Mouse (Mus musculus) heart, embryonic 15.5 days (tissue): ENCODE data around the gene Bicdl1. TPM values are rescaled to one million over a fixed set of nuclear protein-coding genes. Genes with fewer than 3 reads are reported as not detected.

Experiments
- ATAC-seq: fragments of 200-750 bp; cut with Nextera tagmentation; replicated peaks from 2 replicates; pipeline ENCODE4 v1.8.0; 2017; ENCODE audit warnings: low read depth, moderate TSS enrichment; ENCODE audit not compliant: insufficient number of reproducible peaks, insufficient read depth, low FRiP score
- H3K27ac ChIP-seq: fragments of 300-500 bp; sonication (generic); 2 replicates; pipeline ENCODE4 v1.5.1; 2015; ENCODE audit warnings: mild to moderate bottlenecking, inconsistent platforms
- H3K27me3 ChIP-seq: fragments of 300-500 bp; sonication (generic); 2 replicates; pipeline ENCODE4 v1.6.1; 2015; ENCODE audit warnings: inconsistent platforms
- H3K36me3 ChIP-seq: fragments of 300-500 bp; sonication (generic); 2 replicates; pipeline ENCODE4 v1.6.1; 2015; ENCODE audit warnings: mild to moderate bottlenecking, inconsistent platforms
- H3K4me1 ChIP-seq: fragments of 300-500 bp; sonication (generic); replicated peaks from 2 replicates; pipeline ENCODE4 v1.6.1; 2015; ENCODE audit warnings: inconsistent platforms
- H3K4me2 ChIP-seq: fragments of 300-500 bp; sonication (generic); 2 replicates; pipeline ENCODE4 v1.6.1; 2015; ENCODE audit warnings: inconsistent platforms, mild to moderate bottlenecking, moderate library complexity
- H3K4me3 ChIP-seq: fragments of 300-500 bp; sonication (generic); 2 replicates; pipeline ENCODE4 v1.5.1; 2015; ENCODE audit warnings: mild to moderate bottlenecking, inconsistent platforms
- H3K9ac ChIP-seq: fragments of 300-500 bp; sonication (generic); 2 replicates; pipeline ENCODE4 v1.6.1; 2015; ENCODE audit warnings: mild to moderate bottlenecking, inconsistent platforms
- H3K9me3 ChIP-seq: fragments of 300-500 bp; sonication (generic); replicated peaks from 2 replicates; pipeline ENCODE4 v1.6.1; 2016; ENCODE audit warnings: inconsistent platforms
- WGBS: fragments of 180-500 bp; shearing (Covaris S2); methylation state at CpG from one replicate; pipeline ENCODE4 v1.1.7; 2015; ENCODE audit warnings: mixed read lengths; 5-methylcytosine and 5-hydroxymethylcytosine counted together
- polyA plus RNA-seq: library from polyadenylated mRNA; unstranded; fragments of >200 nt; fragmentation: Nextera tagmentation; extraction: Ambion mirVana; gene quantifications from 2 replicates; pipeline ENCODE4 v1.2.1, GENCODE M21; 2015

The Bicdl1 gene
- polyA plus RNA-seq, 1 experiment from 2014 or later, result 6.6 TPM

GRCm38 (mm10) chr5:115667210-115667609 lies 64.2 kb downstream of the Bicdl1 start:
- ATAC-seq, result no peak
- H3K4me2 ChIP-seq, result no peak overlapping the region
- no peak overlapping the region for H3K4me3 ChIP-seq
- no peak overlapping the region for H3K9ac ChIP-seq
- H3K4me1 ChIP-seq, result peaks cover 5% of the 10 kb centered on the region
- 71% methylated on average over 8 of the region's 8 CpGs for WGBS
- H3K9me3 ChIP-seq, result no peaks in the 10 kb centered on the region
- H3K36me3 ChIP-seq, result no peaks in the 10 kb centered on the region
- no peak overlapping the region for H3K27ac ChIP-seq
- peaks cover 6% of the 10 kb centered on the region for H3K27me3 ChIP-seq

GRCm38 (mm10) chr5:115666366-115667065 lies 64.9 kb downstream of the Bicdl1 start:
- 61% methylated on average over 8 of the region's 8 CpGs for WGBS
- Histone ChIP-seq H3K9ac (no peak overlapping the region), H3K4me2 (no peak overlapping the region), H3K36me3 (no peaks in the 10 kb centered on the region), H3K4me1 (peaks cover 5% of the 10 kb centered on the region), H3K4me3 (no peak overlapping the region), H3K9me3 (no peaks in the 10 kb centered on the region), H3K27me3 (peaks cover 6% of the 10 kb centered on the region), H3K27ac (no peak overlapping the region)
- ATAC-seq, result no peak

GRCm38 (mm10) chr5:115662658-115663057 lies 68.8 kb downstream of the Bicdl1 start:
- peak overlapping the region; percentile 48 for H3K4me2 ChIP-seq
- no peak overlapping the region for H3K27ac ChIP-seq
- no peak overlapping the region for H3K9ac ChIP-seq
- no peaks in the 10 kb centered on the region for H3K36me3 ChIP-seq
- no peaks in the 10 kb centered on the region for H3K9me3 ChIP-seq
- 40% methylated on average over 22 of the region's 22 CpGs for WGBS
- peaks cover 7% of the 10 kb centered on the region for H3K27me3 ChIP-seq
- no peak overlapping the region for H3K4me3 ChIP-seq
- ATAC-seq, result no peak
- peaks cover 5% of the 10 kb centered on the region for H3K4me1 ChIP-seq

- H3K9me3 ChIP-seq, result no peaks in the 10 kb centered on the region
- no peak overlapping the region for H3K9ac ChIP-seq
- no peak overlapping the region for H3K27ac ChIP-seq
- H3K36me3 ChIP-seq, result no peaks in the 10 kb centered on the region
- no peak overlapping the region for H3K4me2 ChIP-seq
- WGBS, result 51% methylated on average over 6 of the region's 6 CpGs
- H3K27me3 ChIP-seq, result peaks cover 5% of the 10 kb centered on the region
- peaks cover 5% of the 10 kb centered on the region for H3K4me1 ChIP-seq
- no peak overlapping the region for H3K4me3 ChIP-seq
- no peak for ATAC-seq
Observed at GRCm38 (mm10) chr5:115658352-115658751, 73.1 kb downstream of the Bicdl1 start.

GRCm38 (mm10) chr5:115657234-115657633 lies 74.2 kb downstream of the Bicdl1 start:
- no peaks in the 10 kb centered on the region for H3K36me3 ChIP-seq
- H3K9ac ChIP-seq, result no peak overlapping the region
- no peak overlapping the region for H3K4me2 ChIP-seq
- no peak for ATAC-seq
- peaks cover 3% of the 10 kb centered on the region for H3K4me1 ChIP-seq
- 0 out of 2 replicates have a peak, but pooled peaks cover 3% of the 10 kb centered on the region for H3K27me3 ChIP-seq
- no peaks in the 10 kb centered on the region for H3K9me3 ChIP-seq
- WGBS, result 64% methylated on average over 1 of the region's 1 CpGs
- H3K27ac ChIP-seq, result no peak overlapping the region
- H3K4me3 ChIP-seq, result no peak overlapping the region

- Histone ChIP-seq H3K4me3 (no peak overlapping the region), H3K27me3 (0 out of 2 replicates have a peak, but pooled peaks cover 3% of the 10 kb centered on the region), H3K4me1 (peaks cover 8% of the 10 kb centered on the region), H3K4me2 (no peak overlapping the region), H3K9ac (no peak overlapping the region), H3K27ac (no peak overlapping the region), H3K9me3 (no peaks in the 10 kb centered on the region), H3K36me3 (no peaks in the 10 kb centered on the region)
- WGBS, result 75% methylated on average over 6 of the region's 6 CpGs
- no peak for ATAC-seq
Observed at GRCm38 (mm10) chr5:115656677-115657076, 74.7 kb downstream of the Bicdl1 start.

GRCm38 (mm10) chr5:115653776-115654175 lies 77.6 kb downstream of the Bicdl1 start:
- Histone ChIP-seq H3K27ac (no peak overlapping the region), H3K27me3 (no peaks in the 10 kb centered on the region), H3K4me2 (no peak overlapping the region), H3K9me3 (no peaks in the 10 kb centered on the region), H3K4me1 (peaks cover 8% of the 10 kb centered on the region), H3K9ac (no peak overlapping the region), H3K4me3 (no peak overlapping the region), H3K36me3 (no peaks in the 10 kb centered on the region)
- 88% methylated on average over 12 of the region's 12 CpGs for WGBS
- ATAC-seq, result no peak

- Histone ChIP-seq H3K27ac (peak overlapping the region; percentile 71), H3K9ac (peak overlapping the region; percentile 61)
Observed at GRCm38 (mm10) chr5:115652681-115653575, 78.5 kb downstream of the Bicdl1 start.

GRCm38 (mm10) chr5:115651821-115652220 lies 79.6 kb downstream of the Bicdl1 start:
- Histone ChIP-seq H3K27me3 (no peaks in the 10 kb centered on the region), H3K36me3 (peaks cover 9% of the 10 kb centered on the region), H3K9me3 (no peaks in the 10 kb centered on the region), H3K4me2 (peak overlapping the region; percentile 73), H3K9ac (peak overlapping the region; percentile 61), H3K4me1 (peaks cover 8% of the 10 kb centered on the region), H3K4me3 (no peak overlapping the region), H3K27ac (no peak overlapping the region)
- WGBS, result 84% methylated on average over 10 of the region's 10 CpGs
- ATAC-seq, result no peak

More at GRCm38 (mm10) chr5:115652681-115653575, 78.5 kb downstream of the Bicdl1 start:
- peak; percentile 100 for ATAC-seq
- Histone ChIP-seq H3K4me3 (peak overlapping the region; percentile 49), H3K36me3 (peaks cover under 1% of the 10 kb centered on the region), H3K4me1 (peaks cover 8% of the 10 kb centered on the region), H3K9me3 (no peaks in the 10 kb centered on the region), H3K27me3 (no peaks in the 10 kb centered on the region), H3K4me2 (peak overlapping the region; percentile 73)
- WGBS, result 2% methylated on average over 35 of the region's 35 CpGs

GRCm38 (mm10) chr5:115650885-115651284 lies 80.5 kb downstream of the Bicdl1 start:
- Histone ChIP-seq H3K36me3 (peaks cover 18% of the 10 kb centered on the region), H3K4me1 (peaks cover 8% of the 10 kb centered on the region), H3K27ac (no peak overlapping the region), H3K4me2 (no peak overlapping the region), H3K27me3 (no peaks in the 10 kb centered on the region), H3K9me3 (no peaks in the 10 kb centered on the region), H3K9ac (no peak overlapping the region), H3K4me3 (no peak overlapping the region)
- 80% methylated on average over 10 of the region's 10 CpGs for WGBS
- no peak for ATAC-seq

GRCm38 (mm10) chr5:115649699-115650098 lies 81.7 kb downstream of the Bicdl1 start:
- H3K4me2 ChIP-seq, result no peak overlapping the region
- H3K27me3 ChIP-seq, result no peaks in the 10 kb centered on the region
- H3K36me3 ChIP-seq, result peaks cover 29% of the 10 kb centered on the region
- no peak overlapping the region for H3K9ac ChIP-seq
- WGBS, result 88% methylated on average over 8 of the region's 8 CpGs
- ATAC-seq, result no peak
- H3K9me3 ChIP-seq, result no peaks in the 10 kb centered on the region
- H3K4me3 ChIP-seq, result no peak overlapping the region
- H3K4me1 ChIP-seq, result peaks cover 8% of the 10 kb centered on the region
- no peak overlapping the region for H3K27ac ChIP-seq
